Mouse (Mus musculus): ENCODE results near the gene Pycr1. TPM values are rescaled to one million over a fixed set of nuclear protein-coding genes. Genes with fewer than 3 reads are reported as not detected.

Pycr1 gene
- polyA plus RNA-seq, 1 experiment from 2014 or later: 23.9 TPM

DNA sequence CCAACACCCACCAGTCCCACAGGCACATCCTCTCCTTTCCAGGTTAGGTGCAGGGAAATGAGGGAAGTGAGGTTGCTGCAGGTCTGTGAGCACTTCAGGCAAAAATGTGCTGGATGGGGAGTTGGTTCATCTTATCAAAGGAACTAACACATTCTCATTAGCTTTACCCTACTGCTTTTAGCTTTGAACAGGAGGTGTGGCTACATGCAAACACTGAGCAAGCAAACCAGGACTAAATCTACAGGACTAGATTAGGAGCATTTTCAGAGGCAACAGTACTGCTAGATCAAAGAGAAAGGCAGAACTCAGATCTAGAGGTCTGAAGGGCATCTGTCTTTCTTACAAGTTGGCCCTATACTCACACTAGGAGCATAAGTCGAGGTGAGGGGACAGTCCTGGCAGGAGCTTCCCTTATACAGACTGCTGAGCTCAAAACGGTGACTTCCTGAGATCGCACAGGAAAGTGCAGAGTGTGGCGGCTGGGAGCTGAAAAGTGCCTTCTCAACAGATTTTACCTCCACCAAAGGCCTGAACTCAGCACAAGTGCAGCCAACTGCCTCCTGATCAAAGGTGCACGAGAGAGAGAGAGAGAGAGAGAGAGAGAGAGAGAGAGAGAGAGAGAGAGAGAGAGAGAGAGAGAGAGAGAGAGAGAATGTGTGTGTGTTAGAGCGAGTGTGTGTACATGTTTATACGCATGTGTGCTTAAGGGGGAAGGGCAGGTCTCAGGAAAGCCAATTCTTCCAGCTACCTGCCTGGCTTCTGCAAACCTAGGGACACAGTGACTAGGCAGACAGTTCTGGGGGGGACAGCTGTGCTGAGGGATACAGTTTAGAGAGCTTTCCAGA is 12.5 kb downstream of the Pycr1 start:
- WGBS: 36% methylated on average over 7 of the region's 7 CpGs
- no peaks in the 10 kb centered on the region for H3K9me3 ChIP-seq (replicated peaks)
- H3K4me1 ChIP-seq: peaks cover 32% of the 10 kb centered on the region
- no peaks in the 10 kb centered on the region for H3K27me3 ChIP-seq
- H3K4me3 ChIP-seq: no peak overlapping the region
- peaks cover 27% of the 10 kb centered on the region for H3K36me3 ChIP-seq (ENCODE audit: poor library complexity, severe bottlenecking)
- peak overlapping the region; percentile 90 for H3K4me2 ChIP-seq
- H3K27ac ChIP-seq: no peak overlapping the region
- no peak for ATAC-seq
- peak overlapping the region; percentile 53 for H3K9ac ChIP-seq

DNA sequence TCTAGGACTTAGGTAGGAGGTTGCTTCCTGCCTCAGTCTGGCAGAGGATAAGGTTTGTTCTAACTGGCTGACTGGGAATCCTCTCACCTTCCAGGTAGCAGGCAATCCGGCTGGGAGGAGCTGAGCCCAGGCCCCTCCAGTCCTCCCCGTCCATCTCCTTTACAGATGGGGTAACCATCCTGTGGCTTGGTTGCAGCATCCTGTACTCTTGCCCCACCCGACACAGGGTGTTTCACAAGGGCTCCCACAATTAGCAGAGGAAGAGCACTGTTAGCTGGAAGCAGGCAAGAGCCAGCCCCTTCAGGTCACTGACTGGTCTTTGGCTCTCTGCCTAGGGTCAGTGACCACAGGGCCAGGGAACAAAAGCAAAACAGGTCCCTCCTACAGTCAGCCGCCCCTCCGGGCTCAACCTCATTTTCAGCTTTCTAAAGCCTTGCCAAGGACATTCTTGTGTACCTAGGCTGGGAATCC is 13.1 kb downstream of the Pycr1 start:
- Histone ChIP-seq H3K27me3 (no peaks in the 10 kb centered on the region), H3K4me3 (no peak overlapping the region), H3K4me1 (peaks cover 37% of the 10 kb centered on the region), H3K9me3 (replicated peaks) (no peaks in the 10 kb centered on the region), H3K9ac (peak overlapping the region; percentile 53; the same call in 1 of the 2 replicates), H3K36me3 (ENCODE audit: poor library complexity, severe bottlenecking) (peaks cover 27% of the 10 kb centered on the region), H3K4me2 (peak overlapping the region; percentile 12), H3K27ac (no peak overlapping the region)
- 36% methylated on average over 5 of the region's 5 CpGs for WGBS
- no peak for ATAC-seq

DNA sequence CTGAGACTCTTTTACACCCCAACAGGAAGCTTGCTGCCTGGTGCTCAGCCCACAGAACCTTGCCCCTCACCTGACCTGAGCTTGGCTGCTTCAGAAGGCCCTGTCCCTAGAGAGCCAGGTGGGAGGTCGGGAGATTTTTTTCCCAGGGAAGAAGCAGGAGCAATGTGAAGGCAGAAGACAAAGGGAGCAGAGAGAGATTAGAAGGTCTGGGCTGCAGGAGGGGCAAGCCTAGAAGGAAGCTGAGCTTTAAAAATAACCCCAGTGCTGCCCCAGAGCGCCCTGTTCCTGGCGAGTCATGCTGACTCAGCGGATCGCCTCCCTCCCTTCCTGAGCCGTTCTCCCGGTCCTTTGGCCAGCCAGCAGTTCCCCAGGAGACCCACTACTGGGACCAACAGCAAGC is 13.7 kb downstream of the Pycr1 start:
- ATAC-seq: no peak
- Histone ChIP-seq H3K9ac (0 out of 2 replicates have a peak overlapping the region, but pooled peaks have one; percentile 2), H3K4me3 (no peak overlapping the region), H3K4me2 (peak overlapping the region; percentile 1; the same call in 1 of the 2 replicates), H3K27ac (no peak overlapping the region), H3K27me3 (no peaks in the 10 kb centered on the region), H3K9me3 (replicated peaks) (no peaks in the 10 kb centered on the region), H3K36me3 (ENCODE audit: poor library complexity, severe bottlenecking) (peaks cover 27% of the 10 kb centered on the region), H3K4me1 (peaks cover 42% of the 10 kb centered on the region)
- 32% methylated on average over 7 of the region's 7 CpGs for WGBS

DNA sequence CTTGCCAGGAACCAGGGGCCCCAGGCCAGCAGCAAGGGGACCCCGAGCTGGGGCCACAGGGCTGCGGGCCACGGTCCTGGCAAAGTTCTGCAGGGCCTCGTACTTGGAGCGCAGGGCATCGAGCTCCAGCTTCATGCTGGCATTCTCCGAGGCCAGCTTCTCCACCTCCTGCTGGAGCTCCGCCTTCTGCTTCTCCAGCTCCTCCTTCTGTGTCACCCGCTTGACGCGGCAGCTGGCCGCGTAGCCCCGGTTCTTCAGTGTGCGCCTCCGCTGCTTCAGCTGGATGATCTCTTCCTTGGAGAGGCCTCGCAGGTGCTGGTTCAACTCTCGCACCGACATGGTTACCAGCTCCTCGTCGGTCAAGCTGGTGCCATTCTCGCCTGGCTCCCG is 14.2 kb downstream of the Pycr1 start:
- WGBS: 72% methylated on average over 23 of the region's 23 CpGs
- Histone ChIP-seq H3K27me3 (no peaks in the 10 kb centered on the region), H3K27ac (no peak overlapping the region), H3K4me2 (peak overlapping the region; percentile 1; the same call in 1 of the 2 replicates), H3K9ac (no peak overlapping the region), H3K4me1 (peaks cover 42% of the 10 kb centered on the region), H3K36me3 (ENCODE audit: poor library complexity, severe bottlenecking) (peaks cover 27% of the 10 kb centered on the region), H3K4me3 (no peak overlapping the region), H3K9me3 (replicated peaks) (no peaks in the 10 kb centered on the region)
- ATAC-seq: no peak

DNA sequence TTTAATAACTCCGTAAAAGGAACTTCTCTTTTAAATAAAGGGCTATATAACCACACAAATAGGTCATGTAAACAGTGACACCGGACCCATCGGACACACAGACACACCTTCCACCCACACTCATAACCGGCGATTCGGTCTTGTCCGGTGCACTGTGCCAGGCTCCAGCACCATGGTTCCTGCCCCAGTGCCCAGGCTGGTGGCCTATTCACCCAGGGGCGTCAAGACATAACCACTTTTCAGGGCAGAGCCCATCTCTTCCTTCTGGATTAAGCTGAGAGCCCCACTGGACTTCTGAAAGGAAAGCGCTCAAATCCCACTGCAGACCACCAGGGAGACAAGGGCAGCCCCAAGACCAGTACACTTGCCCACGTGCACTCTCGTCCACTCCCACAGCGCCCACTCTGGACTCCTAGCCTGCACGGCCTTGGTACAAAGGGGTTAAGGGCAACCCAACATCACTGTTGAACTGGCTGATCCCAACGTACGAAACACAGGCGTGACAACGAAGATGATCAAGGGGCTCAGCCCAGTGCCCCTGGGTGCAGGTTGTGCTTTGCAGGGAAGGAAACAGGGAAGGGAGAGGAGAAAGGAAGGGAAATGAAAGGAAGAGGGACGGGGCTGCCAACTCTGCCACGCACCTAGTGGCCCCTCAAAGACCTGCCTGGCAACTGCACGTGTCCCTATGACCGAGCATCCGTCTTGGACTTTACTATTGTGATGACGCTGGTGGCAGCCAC is 14.8 kb downstream of the Pycr1 start:
- Histone ChIP-seq H3K4me3 (no peak overlapping the region), H3K4me2 (no peak overlapping the region), H3K27me3 (no peaks in the 10 kb centered on the region), H3K4me1 (peaks cover 48% of the 10 kb centered on the region), H3K9me3 (replicated peaks) (no peaks in the 10 kb centered on the region), H3K36me3 (ENCODE audit: poor library complexity, severe bottlenecking) (peaks cover 27% of the 10 kb centered on the region), H3K27ac (no peak overlapping the region), H3K9ac (no peak overlapping the region)
- ATAC-seq: no peak
- WGBS: 92% methylated on average over 23 of the region's 23 CpGs

DNA sequence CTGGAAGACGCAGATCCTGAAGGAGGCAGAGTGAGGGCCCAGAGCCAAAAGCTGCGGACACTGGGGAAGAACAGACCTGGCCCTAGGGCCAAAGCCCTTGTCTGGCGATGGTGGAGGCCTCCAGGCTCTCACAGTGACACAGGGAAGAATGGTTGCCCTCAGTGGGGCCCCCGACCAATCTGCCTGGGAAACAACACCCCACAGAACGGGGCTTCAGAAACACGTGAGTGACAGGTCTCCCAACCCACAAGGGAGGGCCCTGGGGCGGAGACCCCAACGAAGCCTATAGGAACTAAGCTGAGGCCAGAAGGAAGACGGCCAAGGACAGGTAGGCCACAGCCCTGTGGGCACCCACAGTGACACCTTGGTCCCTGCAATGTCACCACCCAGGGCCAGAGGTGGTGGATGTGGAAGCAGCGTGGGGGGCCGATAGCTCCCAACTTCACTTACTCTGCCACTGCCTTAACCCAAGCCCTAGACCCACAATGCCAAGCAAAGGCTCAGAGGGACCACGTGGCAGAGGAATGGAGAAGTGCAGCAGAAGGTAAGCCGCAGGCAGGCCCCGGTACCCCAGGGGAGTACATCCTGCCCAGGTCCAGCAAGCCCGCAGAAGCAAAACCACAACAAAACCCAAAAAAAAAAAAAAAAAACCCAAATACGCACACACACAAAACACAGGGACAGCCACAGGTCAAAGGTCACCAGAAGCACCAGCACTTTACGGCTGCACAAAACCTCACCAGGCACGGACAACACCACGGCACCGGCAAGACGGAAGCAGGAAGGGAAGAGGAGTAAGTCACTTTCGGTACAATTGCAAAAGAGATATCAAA is 15.9 kb downstream of the Pycr1 start:
- Histone ChIP-seq H3K27ac (no peak overlapping the region), H3K4me2 (no peak overlapping the region), H3K9ac (no peak overlapping the region), H3K9me3 (replicated peaks) (no peaks in the 10 kb centered on the region), H3K4me3 (no peak overlapping the region), H3K27me3 (no peaks in the 10 kb centered on the region), H3K36me3 (ENCODE audit: poor library complexity, severe bottlenecking) (peaks cover 36% of the 10 kb centered on the region), H3K4me1 (peaks cover 54% of the 10 kb centered on the region)
- ATAC-seq: no peak
- WGBS: 83% methylated on average over 22 of the region's 22 CpGs

DNA sequence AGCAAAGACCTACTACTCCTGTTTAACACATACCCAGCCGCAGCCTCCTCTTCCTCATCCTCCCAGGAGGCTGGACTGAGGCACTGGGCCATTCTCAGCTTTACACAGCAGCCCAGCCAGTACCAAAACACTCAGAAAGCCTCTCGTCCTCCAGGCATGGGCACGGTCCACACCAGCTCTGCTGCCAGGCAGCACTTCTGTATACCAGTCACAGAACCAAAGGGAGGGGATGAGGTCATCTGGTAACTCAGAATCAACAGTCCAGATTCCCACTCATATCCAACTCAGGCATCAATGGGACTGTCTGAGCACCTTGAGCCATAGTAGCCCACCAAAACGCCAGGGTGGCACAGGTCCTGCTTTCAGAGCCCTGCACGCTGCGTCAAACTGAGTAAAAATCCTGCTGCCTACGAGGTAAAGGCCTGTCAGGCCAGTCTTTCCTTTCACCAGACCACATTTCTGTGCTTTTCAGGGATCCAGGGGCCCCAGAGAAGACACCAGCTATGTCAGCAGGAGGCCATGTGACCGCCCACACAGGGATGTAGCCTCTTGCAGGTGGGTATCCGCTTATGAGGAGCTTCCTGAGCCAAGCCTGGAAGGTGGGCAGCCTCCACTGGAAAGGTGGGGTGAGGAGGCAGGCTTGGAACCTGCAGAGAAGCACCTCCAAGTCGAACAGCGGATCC is 16.6 kb downstream of the Pycr1 start:
- no peaks in the 10 kb centered on the region for H3K9me3 ChIP-seq (replicated peaks)
- no peak for ATAC-seq
- WGBS: 93% methylated on average over 11 of the region's 11 CpGs
- H3K9ac ChIP-seq: no peak overlapping the region
- H3K4me2 ChIP-seq: no peak overlapping the region
- peaks cover 42% of the 10 kb centered on the region for H3K36me3 ChIP-seq (ENCODE audit: poor library complexity, severe bottlenecking)
- peaks cover 48% of the 10 kb centered on the region for H3K4me1 ChIP-seq
- H3K4me3 ChIP-seq: no peak overlapping the region
- no peaks in the 10 kb centered on the region for H3K27me3 ChIP-seq
- H3K27ac ChIP-seq: no peak overlapping the region

DNA sequence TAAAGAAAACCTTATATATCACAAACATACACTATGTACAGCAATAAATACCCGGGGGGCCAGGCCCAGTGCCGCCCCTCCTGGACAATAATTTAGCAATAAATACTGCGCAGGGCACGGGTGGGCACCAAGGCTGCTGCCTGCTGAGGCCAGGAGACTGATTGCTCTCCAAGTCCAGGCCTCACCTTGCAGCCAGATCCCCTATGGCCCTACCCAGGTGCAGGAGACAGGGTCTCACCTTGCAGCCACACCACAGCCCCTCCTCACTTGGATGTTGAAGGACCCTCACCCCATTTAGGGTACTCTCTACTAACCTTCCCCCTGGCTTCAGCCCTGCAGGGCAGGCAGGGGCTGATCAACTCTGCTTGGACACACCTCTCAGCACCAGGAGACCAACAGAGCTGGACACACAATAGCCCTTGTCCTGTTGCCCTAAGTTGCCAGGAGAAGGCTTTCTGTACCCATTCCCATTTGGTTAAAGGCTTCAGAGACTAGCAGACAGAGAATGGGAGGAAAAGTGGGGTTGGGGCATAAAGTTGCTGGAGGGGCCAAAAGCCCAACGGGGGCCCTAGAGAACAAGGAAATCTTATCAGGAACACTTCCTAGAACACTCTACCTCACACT is 18.3 kb downstream of the Pycr1 start, which contains the start of gene Sirt7:
Gene Sirt7 (minus strand): TSS at position 89 of the 624 bp plus-strand sequence.
- peak within 1 kb of the TSS; percentile 84 for H3K9ac ChIP-seq
- H3K4me2 ChIP-seq: peak within 1 kb of the TSS; percentile 98
- H3K4me1 ChIP-seq: peaks cover 31% of the 10 kb centered on the region
- no peaks in the 10 kb centered on the region for H3K9me3 ChIP-seq (replicated peaks)
- H3K27me3 ChIP-seq: no peaks in the 10 kb centered on the region
- ATAC-seq: peak; percentile 65
- WGBS: 21% methylated on average over 5 of the region's 5 CpGs
- peak within 1 kb of the TSS; percentile 88 for H3K27ac ChIP-seq
- peaks cover 59% of the 10 kb centered on the region for H3K36me3 ChIP-seq (ENCODE audit: poor library complexity, severe bottlenecking)
- peak within 1 kb of the TSS; percentile 96 for H3K4me3 ChIP-seq

DNA sequence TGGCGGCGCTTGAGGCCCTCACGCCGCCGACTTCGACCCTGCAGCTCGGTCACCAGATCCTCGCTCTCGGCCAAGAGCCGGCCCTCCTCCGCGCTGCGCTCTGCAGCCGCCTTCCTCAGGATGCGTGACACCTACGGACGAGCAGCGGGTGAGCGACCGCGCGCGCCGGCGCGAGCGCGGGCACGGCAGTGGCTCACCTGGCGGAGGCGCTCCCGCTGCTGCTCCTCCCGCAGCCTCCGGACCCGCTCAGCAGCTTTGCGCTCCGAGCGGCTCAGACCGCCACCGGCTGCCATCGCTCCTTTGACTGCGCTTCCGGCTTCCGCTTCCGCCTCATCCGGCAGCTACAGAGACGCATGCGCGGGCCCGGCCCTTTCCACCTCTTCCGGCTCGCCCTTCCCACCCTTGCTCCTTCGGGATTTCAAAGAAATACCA is 18.9 kb downstream of the Pycr1 start:
- no peaks in the 10 kb centered on the region for H3K27me3 ChIP-seq
- ATAC-seq: peak; percentile 90
- under 1% methylated on average over 51 of the region's 53 CpGs for WGBS
- H3K27ac ChIP-seq: peak overlapping the region; percentile 88
- peak overlapping the region; percentile 96 for H3K4me3 ChIP-seq
- H3K9ac ChIP-seq: peak overlapping the region; percentile 84
- H3K4me1 ChIP-seq: peaks cover 27% of the 10 kb centered on the region
- H3K36me3 ChIP-seq (ENCODE audit: poor library complexity, severe bottlenecking): peaks cover 65% of the 10 kb centered on the region
- H3K9me3 ChIP-seq (replicated peaks): no peaks in the 10 kb centered on the region
- H3K4me2 ChIP-seq: peak overlapping the region; percentile 98

DNA sequence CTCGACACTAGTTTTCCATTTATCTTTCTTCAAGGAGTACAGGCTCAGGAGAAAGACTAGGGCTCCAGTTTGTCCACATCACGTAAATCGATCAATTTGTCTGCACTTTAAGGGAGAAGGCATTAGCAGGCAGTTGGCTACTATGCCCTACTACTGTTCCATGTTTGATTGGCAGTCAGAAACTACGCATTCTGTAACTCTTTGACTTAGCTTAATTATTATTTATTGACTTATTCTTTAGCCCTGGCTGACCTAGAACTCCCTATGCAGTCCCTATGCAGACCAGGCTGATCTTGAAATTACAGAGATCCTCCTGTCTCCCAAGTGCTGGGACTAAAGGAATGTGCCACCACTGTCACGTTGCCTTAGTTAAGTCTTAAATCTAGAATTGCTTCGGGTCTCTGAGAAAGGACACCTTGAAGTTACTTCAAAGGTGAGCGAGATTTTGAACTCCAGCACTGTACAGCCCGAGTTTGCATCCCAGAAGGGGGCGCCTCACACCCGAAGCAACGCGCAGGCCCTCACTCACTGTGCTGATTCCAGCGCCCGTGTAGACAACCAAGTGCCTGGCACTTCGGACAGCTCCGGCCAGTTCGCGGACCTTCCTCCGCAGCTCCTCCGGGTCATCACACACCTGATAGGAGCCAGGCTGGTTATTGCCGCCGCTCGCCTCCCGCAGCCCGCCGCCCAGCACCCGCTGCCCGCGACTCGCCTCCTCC is 19.4 kb downstream of the Pycr1 start:
- Histone ChIP-seq H3K9ac (peak overlapping the region; percentile 84), H3K27me3 (no peaks in the 10 kb centered on the region), H3K4me3 (peak overlapping the region; percentile 96), H3K9me3 (replicated peaks) (no peaks in the 10 kb centered on the region), H3K4me2 (peak overlapping the region; percentile 98), H3K36me3 (ENCODE audit: poor library complexity, severe bottlenecking) (peaks cover 64% of the 10 kb centered on the region), H3K27ac (peak overlapping the region; percentile 88), H3K4me1 (peaks cover 23% of the 10 kb centered on the region)
- WGBS: 13% methylated on average over 30 of the region's 30 CpGs
- peak; percentile 67 for ATAC-seq
